Comparison of ENCODE assay signal across 20 mouse cellular contexts in the genomic region with DNA sequence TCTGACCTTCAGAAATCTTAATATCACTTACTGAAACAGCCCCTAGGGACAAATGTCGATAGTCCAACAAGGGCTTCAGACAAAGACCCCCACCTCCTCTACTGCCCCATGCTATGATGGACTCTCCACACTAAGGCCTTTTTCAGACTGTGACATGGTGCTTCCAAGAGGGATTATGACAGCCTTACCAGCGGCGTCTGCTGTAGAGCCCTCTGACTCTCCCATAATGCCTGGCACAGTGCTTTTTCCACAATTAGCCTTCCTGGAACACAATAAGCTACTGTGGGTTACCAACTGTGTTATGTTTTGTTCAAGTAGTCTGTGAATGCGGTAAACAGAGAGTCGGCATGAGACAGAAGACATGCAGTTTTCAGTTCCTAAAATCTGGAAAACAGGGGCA. TPM values are rescaled to one million over a fixed set of nuclear protein-coding genes. Genes with fewer than 3 reads are reported as not detected.
A peak's percentile ranks its signal among the peaks of the same experiment; 100 is the strongest.
DNase-seq lines count a peak whose midpoint lies in the region; ATAC-seq and TF ChIP-seq lines count a peak whose summit lies in the region.
"Had no signal": no experiment of that assay in that cellular context is flagged by ENCODE, and none has a peak within 500 bp of the region (broad histone marks: within the 10 kb centered on the region; RNA-seq: fewer than 3 reads in every experiment).

No protein-coding gene starts in this region.

- TF ChIP-seq POLR2A in brain, embryonic 14.5 days (IDR thresholded peaks at IDR 0.05; ENCODE audit: borderline replicate concordance, extremely low read depth, insufficient read depth, insufficient read length, poor library complexity, severe bottlenecking), result no peak

- no peaks in the 10 kb centered on the region for H3K9me3 ChIP-seq in forebrain, embryonic 16.5 days (ENCODE audit: control insufficient read depth, low read length)
- H3K9me3 ChIP-seq in forebrain, embryonic 11.5 days (ENCODE audit: control insufficient read depth, low read length), result no peaks in the 10 kb centered on the region
- H3K9me3 ChIP-seq: liver, embryonic 15.5 days; lung, embryonic 15.5 days had no signal

- H3K4me2 ChIP-seq in forebrain, embryonic 16.5 days (ENCODE audit: low read length), result no peak overlapping the region
- no peak overlapping the region for H3K4me2 ChIP-seq in forebrain, embryonic 11.5 days (ENCODE audit: low read depth, low read length, severe bottlenecking)
- H3K4me2 ChIP-seq: liver, embryonic 15.5 days; lung, embryonic 15.5 days had no signal

- H3K9ac ChIP-seq in forebrain, embryonic 16.5 days (replicated peaks; ENCODE audit: low read depth, low read length), result no peak overlapping the region
- H3K9ac ChIP-seq in forebrain, embryonic 11.5 days (ENCODE audit: low read length), result no peak overlapping the region
- H3K9ac ChIP-seq: liver, embryonic 15.5 days; lung, embryonic 15.5 days had no signal

- H3K4me1 ChIP-seq in forebrain, embryonic 16.5 days (replicated peaks; ENCODE audit: control insufficient read depth, insufficient read depth, low read length), result peaks cover 8% of the 10 kb centered on the region; the same call in 1 of the 2 replicates
- H3K4me1 ChIP-seq in forebrain, embryonic 11.5 days (replicated peaks; ENCODE audit: control insufficient read depth, insufficient read depth, low read length), result 0 out of 2 replicates have a peak, but pooled peaks cover 3% of the 10 kb centered on the region
- H3K4me1 ChIP-seq: liver, embryonic 15.5 days; lung, embryonic 15.5 days had no signal

- 24% methylated on average over 5 of the region's 5 CpGs for WGBS in forebrain, embryonic 16.5 days
- 65% methylated on average over 5 of the region's 5 CpGs for WGBS in forebrain, embryonic 11.5 days

- TF ChIP-seq CTCF in layer of hippocampus, adult 2 months (conservative IDR thresholded peaks at IDR 0.05), result no peak
- TF ChIP-seq CTCF in brain, embryonic 14.5 days (IDR thresholded peaks at IDR 0.05; ENCODE audit: borderline replicate concordance, extremely low read depth, insufficient read depth, insufficient read length), result no peak

- no peak overlapping the region for H3K27ac ChIP-seq in forebrain, embryonic 16.5 days (ENCODE audit: low read length)
- H3K27ac ChIP-seq in forebrain, embryonic 11.5 days (ENCODE audit: low read depth, low read length), result no peak overlapping the region
- H3K27ac ChIP-seq in layer of hippocampus, adult 2 months, result peak overlapping the region; percentile 61; the same call in 1 of the 2 replicates
- H3K27ac ChIP-seq: left cerebral cortex, adult 2 months; liver, embryonic 15.5 days; lung, embryonic 15.5 days had no signal

- H3K36me3 ChIP-seq in forebrain, embryonic 16.5 days (ENCODE audit: control insufficient read depth, insufficient read depth), result no peaks in the 10 kb centered on the region
- no peaks in the 10 kb centered on the region for H3K36me3 ChIP-seq in forebrain, embryonic 11.5 days (ENCODE audit: control insufficient read depth, insufficient read depth, low read length)
- H3K36me3 ChIP-seq: liver, embryonic 15.5 days; lung, embryonic 15.5 days had no signal

- ATAC-seq in forebrain, embryonic 16.5 days, result 0 out of 2 replicates have a peak, but pooled peaks have one; percentile 26
- no peak for ATAC-seq in forebrain, embryonic 11.5 days (replicated peaks; ENCODE audit: low FRiP score)
- ATAC-seq: hindbrain, embryonic 16.5 days; intestine, embryonic 16.5 days; Patski had no signal

- no peak overlapping the region for H3K4me3 ChIP-seq in forebrain, embryonic 16.5 days (replicated peaks; ENCODE audit: low read length)
- H3K4me3 ChIP-seq in forebrain, embryonic 11.5 days (ENCODE audit: low read depth, low read length), result no peak overlapping the region
- H3K4me3 ChIP-seq in layer of hippocampus, adult 2 months, result no peak overlapping the region
- H3K4me3 ChIP-seq: left cerebral cortex, adult 2 months; liver, embryonic 15.5 days; lung, embryonic 15.5 days; megakaryocyte, embryonic 14.5 days had no signal

- H3K27me3 ChIP-seq in forebrain, embryonic 16.5 days (replicated peaks; ENCODE audit: control insufficient read depth, insufficient read depth, low read length), result no peaks in the 10 kb centered on the region
- H3K27me3 ChIP-seq in forebrain, embryonic 11.5 days (ENCODE audit: control insufficient read depth, insufficient read depth, low read length), result no peaks in the 10 kb centered on the region
- H3K27me3 ChIP-seq: liver, embryonic 15.5 days; lung, embryonic 15.5 days; megakaryocyte, embryonic 14.5 days; Patski had no signal

- no peak for DNase-seq in forebrain, embryonic 11.5 days (ENCODE audit: low spot score)
- no peak for DNase-seq in layer of hippocampus, adult 2 months (ENCODE audit: low spot score in 2 of 2)
- no peak for DNase-seq in layer of hippocampus, postnatal 25 days (ENCODE audit: extremely low spot score in 1 of 2, low spot score in 1 of 2)
- DNase-seq in Muller cell, postnatal 12 days (ENCODE audit: inconsistent ontology term), result peak; percentile 55
- peak; percentile 65 for DNase-seq in brain, embryonic 14.5 days (ENCODE audit: low read depth)
- DNase-seq in cerebellum, adult 8-10 months, result no peak
- DNase-seq: adrenal gland, adult 2 months; cerebellum, adult 2 months; gastrocnemius, postnatal 25 days; kidney, adult 9 months; kidney, postnatal 14 days; lung, postnatal 36 days had no signal

RNA-seq across cellular contexts. Expression of a gene that starts 25.0 kb away (rescaled TPM):
- polyA plus RNA-seq in forebrain, embryonic 16.5 days (2015; fragmentation: Nextera tagmentation; extraction: Ambion mirVana), result 9.5 and 11.6 TPM in 2 replicates
- polyA plus RNA-seq in forebrain, embryonic 11.5 days (2014; fragmentation: Nextera tagmentation; extraction: Ambion mirVana), result 28.3 and 30.7 TPM in 2 replicates
- total RNA-seq in layer of hippocampus, adult 2 months (2021), result 10 to 100 TPM; 33.9 to 34.9 TPM
- 10 to 100 TPM; 30.9 to 32.4 TPM for total RNA-seq in layer of hippocampus, postnatal 25 days (2021)
- 7.2 and 8.5 TPM in 2 replicates for polyA plus RNA-seq in brain, embryonic 14.5 days (2012; rRNA removed)

Comparison
In these comparisons a context has a peak if more than half of its experiments do, and no peak if none do; other contexts are left out.
1. DNase-seq: peak in Muller cell, postnatal 12 days (single experiment) and brain, embryonic 14.5 days (single experiment); none in forebrain, embryonic 11.5 days (single experiment), layer of hippocampus, adult 2 months (0 of 2), layer of hippocampus, postnatal 25 days (0 of 2) and cerebellum, adult 8-10 months (single experiment).